Mouse (Mus musculus) heart, embryonic 14.5 days (tissue): Measurements from ENCODE around the gene Chst1. TPM values are rescaled to one million over a fixed set of nuclear protein-coding genes. Genes with fewer than 3 reads are reported as not detected.

Source experiments
- ATAC-seq: fragments of 200-750 bp; cut with Nextera tagmentation; 2 replicates; pipeline ENCODE4 v1.8.0; 2017; ENCODE audit warnings: low read depth, moderate TSS enrichment; ENCODE audit not compliant: insufficient number of reproducible peaks, insufficient read depth, low FRiP score
- H3K27ac ChIP-seq, 2 experiments: fragments of 200-500 bp in 1 of 2; fragments of 300-500 bp in 1 of 2; sonication (generic) in 1 of 2; replicated peaks in 1 of 2; 2 replicates each; pipeline ENCODE4 v1.5.1; 2012 to 2014; ENCODE audit warnings: low read depth in 2 of 2, low read length in 2 of 2, control low read depth in 1 of 2, mild to moderate bottlenecking in 1 of 2, mixed read lengths in 1 of 2; ENCODE audit not compliant: control insufficient read depth in 1 of 2, insufficient read depth in 1 of 2
- H3K27me3 ChIP-seq: fragments of 300-500 bp; sonication (generic); 2 replicates; pipeline ENCODE4 v1.6.1; 2014; ENCODE audit warnings: mild to moderate bottlenecking, low read length, control low read depth; ENCODE audit not compliant: control insufficient read depth, insufficient read depth
- H3K36me3 ChIP-seq: fragments of 300-500 bp; sonication (generic); 2 replicates; pipeline ENCODE4 v1.6.1; 2014; ENCODE audit warnings: mild to moderate bottlenecking, control low read depth, low read length, mixed read lengths; ENCODE audit not compliant: control insufficient read depth, insufficient read depth
- H3K4me1 ChIP-seq, 2 experiments: fragments of 200-500 bp in 1 of 2; fragments of 300-500 bp in 1 of 2; sonication (generic) in 1 of 2; 2 replicates each; pipeline ENCODE4 v1.6.1; 2012 to 2014; ENCODE audit warnings: low read length in 2 of 2, control low read depth in 1 of 2, mixed read lengths in 1 of 2; ENCODE audit not compliant: control insufficient read depth in 2 of 2, insufficient read depth in 2 of 2
- H3K4me2 ChIP-seq: fragments of 300-500 bp; sonication (generic); 2 replicates; pipeline ENCODE4 v1.6.1; 2014; ENCODE audit warnings: mild to moderate bottlenecking, low read length
- H3K4me3 ChIP-seq, 2 experiments: fragments of 200-500 bp in 1 of 2; fragments of 300-500 bp in 1 of 2; sonication (generic) in 1 of 2; 2 replicates each; pipeline ENCODE4 v1.5.1; 2012 to 2014; ENCODE audit warnings: low read length in 2 of 2, mild to moderate bottlenecking in 2 of 2, control low read depth in 1 of 2, low read depth in 1 of 2, moderate library complexity in 1 of 2; ENCODE audit not compliant: control insufficient read depth in 1 of 2, insufficient read depth in 1 of 2
- H3K9ac ChIP-seq: fragments of 300-500 bp; sonication (generic); 2 replicates; pipeline ENCODE4 v1.6.1; 2014; ENCODE audit warnings: mild to moderate bottlenecking, low read length
- H3K9me3 ChIP-seq: fragments of 300-500 bp; sonication (generic); 2 replicates; pipeline ENCODE4 v1.6.1; 2016; ENCODE audit warnings: low read length, control low read depth; ENCODE audit not compliant: control insufficient read depth
- WGBS: fragments of 180-500 bp; shearing (Covaris S2); extraction: QIAGEN DNeasy Blood & Tissue Kit; methylation state at CpG from one replicate; pipeline ENCODE4 v1.1.7; 2014; 5-methylcytosine and 5-hydroxymethylcytosine counted together
- polyA plus RNA-seq: library from polyadenylated mRNA; unstranded; fragments of >200 nt; fragmentation: Nextera tagmentation; extraction: Ambion mirVana; gene quantifications from 2 replicates; pipeline ENCODE4 v1.2.1, GENCODE M21; 2014

The Chst1 gene
- 2.3 and 2.5 TPM in 2 replicates for polyA plus RNA-seq

DNA sequence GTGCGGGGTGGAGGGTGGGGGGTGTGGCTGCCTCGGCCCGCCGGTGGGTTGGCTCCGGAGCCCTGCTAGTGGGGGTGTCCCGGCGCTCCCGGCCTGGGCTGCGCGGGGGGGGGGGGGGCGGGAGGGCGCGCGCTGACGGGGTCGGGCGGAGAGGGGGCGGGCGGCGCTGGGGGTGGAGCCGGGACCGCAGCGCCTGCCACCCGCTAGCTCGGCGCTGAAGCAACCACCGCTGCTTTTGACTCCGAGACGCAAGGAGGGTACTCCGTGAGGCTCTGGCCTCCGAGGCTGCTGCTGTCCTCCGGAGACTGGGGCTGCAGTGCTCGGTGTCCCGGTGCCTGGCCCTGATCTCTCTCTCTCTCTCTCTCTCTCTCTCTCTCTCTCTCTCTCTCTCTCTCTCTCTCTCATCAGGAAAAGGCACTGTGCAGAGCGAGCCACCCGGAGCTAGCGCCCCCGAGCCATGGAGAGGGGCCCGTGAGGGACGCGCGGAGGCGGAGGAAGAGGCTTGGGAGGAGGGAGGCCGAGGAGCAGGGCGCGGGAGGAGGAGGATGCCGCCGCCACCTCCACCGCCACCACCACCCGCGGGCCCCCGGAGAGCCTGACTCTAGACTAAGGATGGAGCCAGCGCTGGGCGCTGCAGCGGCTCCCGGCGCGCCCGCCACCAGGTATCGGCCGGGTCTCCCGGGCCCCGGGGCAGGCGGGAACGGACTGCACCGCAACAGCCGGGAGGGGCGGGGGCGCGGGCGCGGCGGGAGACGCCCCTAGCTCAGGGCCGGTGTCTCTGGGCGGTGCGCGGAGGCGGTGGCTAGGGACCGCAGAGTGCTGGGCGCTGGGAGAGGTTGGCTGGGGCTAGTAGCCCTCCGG, at the start of gene Chst1:
Chst1 (plus strand) TSS at position 221 of the 861 bp plus-strand sequence.
- no peaks in the 10 kb centered on the region for H3K36me3 ChIP-seq
- peaks cover 68% of the 10 kb centered on the region for H3K27me3 ChIP-seq
- H3K4me3 ChIP-seq, result peak within 1 kb of the TSS; percentile 66 to 68
- peak within 1 kb of the TSS; percentile 98 for H3K4me2 ChIP-seq
- no peaks in the 10 kb centered on the region for H3K9me3 ChIP-seq
- H3K9ac ChIP-seq, result peak within 1 kb of the TSS; percentile 58
- peak; percentile 31 for ATAC-seq
- under 1% methylated on average over 48 of the region's 82 CpGs for WGBS
- H3K4me1 ChIP-seq, result peaks cover 3 to 10% of the 10 kb centered on the region in 2 experiments
- H3K27ac ChIP-seq, result no peak within 1 kb of the TSS

DNA sequence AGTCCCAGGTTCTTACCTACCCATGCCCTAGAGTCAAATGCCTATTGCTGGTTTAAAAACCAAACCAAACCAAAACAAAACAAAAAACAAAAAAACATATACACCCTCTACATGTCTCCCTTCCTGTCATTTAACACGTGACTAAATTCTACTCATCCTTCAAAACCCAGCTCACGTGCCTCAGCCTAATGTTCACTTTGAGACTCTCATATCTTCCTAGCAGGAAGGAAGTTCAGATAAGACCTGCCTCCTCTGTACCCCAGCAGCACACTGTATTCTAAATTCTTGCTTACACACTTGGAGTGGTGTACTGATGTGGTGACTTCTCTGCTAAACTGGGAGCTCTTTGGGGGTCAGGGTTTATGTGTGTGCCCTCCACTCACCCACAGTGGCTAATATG, 49.5 kb upstream of the Chst1 start:
- H3K36me3 ChIP-seq, result no peaks in the 10 kb centered on the region
- peaks cover 5 to 15% of the 10 kb centered on the region in 2 experiments; a peak in 3 of 4 replicates for H3K4me1 ChIP-seq
- no peaks in the 10 kb centered on the region for H3K27me3 ChIP-seq
- no peak overlapping the region for H3K4me3 ChIP-seq
- no peak overlapping the region for H3K9ac ChIP-seq
- no peaks in the 10 kb centered on the region for H3K9me3 ChIP-seq
- ATAC-seq, result no peak
- no peak overlapping the region for H3K27ac ChIP-seq
- 13% methylated on average over 2 of the region's 2 CpGs for WGBS
- H3K4me2 ChIP-seq, result no peak overlapping the region

DNA sequence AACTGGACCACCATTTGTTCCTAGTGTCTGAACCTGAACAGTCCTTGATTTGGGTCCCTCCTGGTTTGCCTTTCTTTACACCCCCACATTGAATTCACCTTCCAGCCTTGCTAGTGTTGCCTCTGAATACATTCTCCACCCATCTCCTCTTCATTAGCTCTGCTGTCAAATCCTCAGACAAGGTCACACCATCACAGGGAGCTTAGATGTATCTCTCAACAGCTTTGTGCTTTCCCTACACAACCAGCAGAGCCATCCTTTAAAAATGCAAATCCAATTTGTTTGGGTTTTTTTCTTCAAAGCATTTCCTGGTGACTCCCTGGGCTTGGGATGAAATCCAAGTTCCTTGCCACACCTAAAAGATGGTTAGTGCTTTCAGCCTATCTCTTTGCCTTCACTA, 45.0 kb upstream of the Chst1 start:
- Histone ChIP-seq H3K27me3 (no peaks in the 10 kb centered on the region), H3K27ac (no peak overlapping the region), H3K9me3 (no peaks in the 10 kb centered on the region), H3K36me3 (no peaks in the 10 kb centered on the region), H3K4me1 (peaks cover 9 to 22% of the 10 kb centered on the region in 2 experiments; a peak in 3 of 4 replicates), H3K9ac (no peak overlapping the region), H3K4me3 (no peak overlapping the region), H3K4me2 (no peak overlapping the region)
- ATAC-seq, result no peak

- 57% methylated on average over 4 of the region's 4 CpGs for WGBS
- Histone ChIP-seq H3K9me3 (peaks cover 8% of the 10 kb centered on the region; the same call in 1 of the 2 replicates), H3K4me1 (no peaks in the 10 kb centered on the region), H3K27ac (no peak overlapping the region), H3K36me3 (no peaks in the 10 kb centered on the region), H3K27me3 (no peaks in the 10 kb centered on the region), H3K4me3 (no peak overlapping the region), H3K9ac (no peak overlapping the region), H3K4me2 (no peak overlapping the region)
- no peak for ATAC-seq
Observed at GRCm38 (mm10) chr2:92562930-92563329, 36.6 kb upstream of the Chst1 start.

GRCm38 (mm10) chr2:92570623-92571022, 28.9 kb upstream of the Chst1 start:
- Histone ChIP-seq H3K4me1 (no peaks in the 10 kb centered on the region), H3K27me3 (no peaks in the 10 kb centered on the region), H3K4me3 (no peak overlapping the region), H3K36me3 (no peaks in the 10 kb centered on the region), H3K9me3 (peaks cover 1% of the 10 kb centered on the region; the same call in 1 of the 2 replicates), H3K4me2 (no peak overlapping the region), H3K27ac (no peak overlapping the region), H3K9ac (no peak overlapping the region)
- no peak for ATAC-seq
- 68% methylated on average over 6 of the region's 6 CpGs for WGBS

DNA sequence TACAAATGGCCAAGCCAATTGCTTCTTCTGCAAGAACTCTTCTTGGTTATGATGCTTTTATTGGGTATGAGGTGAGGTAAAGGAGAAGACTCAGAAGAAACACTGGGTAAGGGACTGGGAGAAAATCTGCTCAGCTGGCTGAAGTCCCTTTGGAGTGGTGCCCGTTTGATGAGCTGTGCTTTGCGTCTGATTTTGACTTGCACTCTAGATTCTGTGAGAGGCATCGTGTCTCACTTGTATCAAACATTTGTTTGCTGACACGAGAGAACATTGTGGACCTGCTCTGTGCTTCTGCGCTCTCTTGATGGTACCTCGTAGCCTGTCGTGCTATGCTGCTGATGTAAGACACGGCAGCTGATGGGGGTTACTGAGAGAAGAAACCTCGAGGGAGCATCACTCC, 21.7 kb upstream of the Chst1 start:
- Histone ChIP-seq H3K27me3 (no peaks in the 10 kb centered on the region), H3K4me3 (no peak overlapping the region), H3K36me3 (no peaks in the 10 kb centered on the region), H3K9me3 (no peaks in the 10 kb centered on the region), H3K4me1 (no peaks in the 10 kb centered on the region), H3K9ac (no peak overlapping the region), H3K27ac (no peak overlapping the region), H3K4me2 (no peak overlapping the region)
- WGBS, result 56% methylated on average over 9 of the region's 9 CpGs
- ATAC-seq, result no peak

DNA sequence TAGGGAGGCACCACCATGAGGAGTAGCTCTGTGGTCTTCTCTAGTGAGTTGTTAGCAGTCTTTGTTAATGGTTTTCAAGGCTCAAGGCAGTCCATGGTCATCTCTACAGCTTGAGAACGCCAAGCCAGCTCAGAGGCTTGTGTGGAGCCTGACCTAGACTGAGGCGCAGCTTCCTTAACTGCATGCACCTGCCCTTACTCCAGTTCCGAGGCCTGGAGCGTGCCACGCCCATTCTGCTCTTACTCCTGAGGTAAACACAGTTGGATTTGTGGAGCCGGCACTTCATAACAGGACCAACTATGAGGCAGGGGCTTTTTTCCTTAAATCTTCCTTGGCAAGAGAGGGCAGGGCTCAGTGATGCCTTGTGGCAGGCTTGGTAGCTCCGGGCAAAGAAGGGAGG, 18.2 kb upstream of the Chst1 start:
- Histone ChIP-seq H3K9me3 (no peaks in the 10 kb centered on the region), H3K9ac (no peak overlapping the region), H3K36me3 (no peaks in the 10 kb centered on the region), H3K27me3 (no peaks in the 10 kb centered on the region), H3K27ac (no peak overlapping the region), H3K4me2 (no peak overlapping the region), H3K4me3 (no peak overlapping the region), H3K4me1 (no peaks in the 10 kb centered on the region)
- ATAC-seq, result no peak
- 83% methylated on average over 7 of the region's 7 CpGs for WGBS
